Mouse (Mus musculus) intestine, embryonic 16.5 days (tissue): ENCODE results near the gene 9130213A22Rik. TPM values are rescaled to one million over a fixed set of nuclear protein-coding genes. Genes with fewer than 3 reads are reported as not detected.

Experiments used
- ATAC-seq: fragments of 200-750 bp; cut with Nextera tagmentation; 2 replicates; pipeline ENCODE4 v1.8.0; 2017; ENCODE audit warnings: moderate TSS enrichment, moderate library complexity
- H3K27ac ChIP-seq: fragments of 300-500 bp; sonication (generic); 2 replicates; pipeline ENCODE4 v1.5.1; 2014; ENCODE audit warnings: mild to moderate bottlenecking, low read length
- H3K27me3 ChIP-seq: fragments of 300-500 bp; sonication (generic); replicated peaks from 2 replicates; pipeline ENCODE4 v1.6.1; 2014; ENCODE audit warnings: low read length, control low read depth, mixed read lengths; ENCODE audit not compliant: control insufficient read depth, insufficient read depth
- H3K36me3 ChIP-seq: fragments of 300-500 bp; sonication (generic); 2 replicates; pipeline ENCODE4 v1.6.1; 2014; ENCODE audit warnings: low read length, control low read depth; ENCODE audit not compliant: control insufficient read depth, insufficient read depth
- H3K4me1 ChIP-seq: fragments of 300-500 bp; sonication (generic); 2 replicates; pipeline ENCODE4 v1.6.1; 2014; ENCODE audit warnings: low read length, control low read depth, mixed read lengths; ENCODE audit not compliant: control insufficient read depth, insufficient read depth
- H3K4me2 ChIP-seq: fragments of 300-500 bp; sonication (generic); 2 replicates; pipeline ENCODE4 v1.6.1; 2014; ENCODE audit warnings: low read depth, low read length, control low read depth
- H3K4me3 ChIP-seq: fragments of 300-500 bp; sonication (generic); 2 replicates; pipeline ENCODE4 v1.5.1; 2014; ENCODE audit warnings: mild to moderate bottlenecking, low read length
- H3K9ac ChIP-seq: fragments of 300-500 bp; sonication (generic); 2 replicates; pipeline ENCODE4 v1.6.1; 2014; ENCODE audit warnings: low read depth, low read length
- H3K9me3 ChIP-seq: fragments of 300-500 bp; sonication (generic); 2 replicates; pipeline ENCODE4 v1.6.1; 2016; ENCODE audit warnings: low read length, control low read depth; ENCODE audit not compliant: control insufficient read depth
- WGBS: fragments of 180-500 bp; shearing (Covaris S2); extraction: QIAGEN DNeasy Blood & Tissue Kit; methylation state at CpG from one replicate; pipeline ENCODE4 v1.1.7; 2014; 5-methylcytosine and 5-hydroxymethylcytosine counted together
- polyA plus RNA-seq: library from polyadenylated mRNA; unstranded; fragments of >200 nt; fragmentation: Nextera tagmentation; extraction: Ambion mirVana; gene quantifications from 2 replicates; pipeline ENCODE4 v1.2.1, GENCODE M21; 2015

The 9130213A22Rik gene
- polyA plus RNA-seq, 1 experiment from 2014 or later = 0.29 TPM

DNA sequence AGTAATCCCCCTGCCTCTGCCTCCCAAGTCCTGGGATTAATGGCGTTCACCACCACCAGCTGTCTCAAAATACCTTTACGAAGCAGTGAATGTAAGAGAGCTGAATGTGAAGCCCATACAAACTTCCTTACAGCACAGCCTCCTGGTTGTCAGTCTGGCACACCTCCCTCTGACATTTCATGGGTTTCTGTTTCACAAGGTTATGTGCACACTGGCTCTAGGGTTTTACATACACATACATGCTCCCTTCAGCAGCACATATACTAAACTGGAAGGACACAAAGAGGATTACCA lies 47.7 kb downstream of the 9130213A22Rik start:
- Histone ChIP-seq H3K9ac (peak overlapping the region; percentile 34), H3K27ac (no peak overlapping the region), H3K27me3 (no peaks in the 10 kb centered on the region), H3K36me3 (no peaks in the 10 kb centered on the region), H3K4me3 (no peak overlapping the region), H3K4me2 (no peak overlapping the region), H3K4me1 (peaks cover 23% of the 10 kb centered on the region), H3K9me3 (no peaks in the 10 kb centered on the region)
- no peak for ATAC-seq
- 51% methylated on average over 2 of the region's 2 CpGs for WGBS

DNA sequence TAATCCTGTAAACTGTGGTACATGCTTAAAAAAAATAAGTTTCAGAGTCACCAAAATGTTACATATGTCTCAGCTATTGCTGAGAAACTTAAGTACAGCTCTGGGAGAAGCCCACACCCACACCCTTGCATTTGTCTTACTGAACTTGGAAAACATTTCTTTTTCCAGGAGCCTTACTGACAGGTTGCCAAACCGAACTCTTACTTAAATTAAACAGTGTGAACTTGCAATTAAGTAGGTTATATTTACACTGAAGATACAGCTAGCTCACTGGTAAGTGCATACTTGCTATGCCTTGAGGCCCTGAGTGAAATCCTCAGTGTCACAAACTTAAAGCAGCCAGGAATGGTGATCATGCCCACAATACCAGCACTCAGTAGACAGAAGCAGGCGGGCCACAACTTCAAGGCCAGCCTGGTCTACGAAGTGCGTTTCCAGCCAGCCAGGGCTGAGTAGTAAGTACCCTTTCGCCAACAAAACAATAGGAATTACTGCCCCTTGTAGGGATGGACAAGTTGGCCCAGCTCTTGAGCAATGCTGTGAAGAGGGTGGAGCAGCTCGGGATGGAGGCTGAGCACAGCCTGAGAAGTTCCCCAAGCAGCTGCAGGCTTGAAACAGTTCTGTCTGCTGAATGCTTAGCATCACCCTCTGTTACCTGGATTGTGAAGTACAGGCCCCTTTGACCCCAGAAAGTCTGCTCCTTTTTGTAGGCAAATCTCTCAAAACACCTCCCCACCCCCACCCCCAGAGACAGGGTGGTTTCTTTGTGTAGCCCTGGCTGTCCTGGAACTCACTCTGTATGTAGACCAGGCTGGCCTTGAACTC lies 48.2 kb downstream of the 9130213A22Rik start:
- 35% methylated on average over 6 of the region's 6 CpGs for whole genome bisulfite sequencing
- no peaks in the 10 kb centered on the region for H3K9me3 ChIP-seq
- H3K4me2 ChIP-seq = no peak overlapping the region
- no peaks in the 10 kb centered on the region for H3K36me3 ChIP-seq
- H3K27me3 ChIP-seq = no peaks in the 10 kb centered on the region
- ATAC-seq = no peak
- H3K4me3 ChIP-seq = no peak overlapping the region
- H3K27ac ChIP-seq = peak overlapping the region; percentile 86
- H3K4me1 ChIP-seq = peaks cover 23% of the 10 kb centered on the region
- peak overlapping the region; percentile 34 for H3K9ac ChIP-seq

DNA sequence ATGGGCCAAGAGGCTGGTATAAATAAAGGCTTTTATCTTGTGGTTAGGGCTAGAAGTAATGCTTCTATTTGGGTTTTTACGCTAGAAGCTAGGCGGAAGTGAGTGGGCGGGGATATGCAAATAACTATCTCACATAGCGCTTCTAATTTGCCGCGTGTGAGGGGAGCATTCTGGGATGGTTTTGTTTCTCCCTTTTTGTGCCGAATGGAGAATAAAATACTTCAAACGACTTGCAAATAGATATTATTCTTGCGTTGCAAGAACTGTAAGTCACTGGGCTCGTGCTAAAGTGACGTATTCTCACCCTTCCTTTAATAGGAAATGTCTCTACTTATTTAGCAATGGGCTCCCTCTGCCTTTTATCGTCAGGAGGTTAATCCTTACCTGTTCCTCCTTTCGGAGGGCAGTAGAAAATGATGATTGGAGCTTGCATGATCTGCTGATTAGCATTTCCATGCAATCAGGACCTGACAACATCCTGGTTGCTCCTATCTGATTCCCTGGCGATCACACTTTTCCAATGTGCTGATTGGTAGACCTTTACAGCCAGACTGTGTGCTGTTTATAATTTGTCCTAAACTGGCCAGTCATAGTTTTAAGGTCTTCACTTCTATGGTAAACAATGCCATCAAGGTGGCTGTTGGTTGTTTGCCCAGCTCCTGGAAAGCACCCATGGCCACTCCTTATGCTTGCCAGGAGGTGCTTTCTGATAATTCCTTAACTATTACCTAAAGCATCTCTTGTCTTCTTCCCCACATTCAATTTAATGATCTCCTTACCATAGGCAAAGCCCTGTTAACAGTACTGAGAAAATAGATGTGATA lies 49.1 kb downstream of the 9130213A22Rik start:
- peak; percentile 81 for ATAC-seq
- no peaks in the 10 kb centered on the region for H3K27me3 ChIP-seq
- under 1% methylated on average over 14 of the region's 14 CpGs for WGBS
- H3K9ac ChIP-seq = peak overlapping the region; percentile 48
- peaks cover 23% of the 10 kb centered on the region for H3K4me1 ChIP-seq
- H3K36me3 ChIP-seq = no peaks in the 10 kb centered on the region
- peak overlapping the region; percentile 37 for H3K4me3 ChIP-seq
- peak overlapping the region; percentile 86 for H3K27ac ChIP-seq
- H3K9me3 ChIP-seq = no peaks in the 10 kb centered on the region
- peak overlapping the region; percentile 58 for H3K4me2 ChIP-seq

DNA sequence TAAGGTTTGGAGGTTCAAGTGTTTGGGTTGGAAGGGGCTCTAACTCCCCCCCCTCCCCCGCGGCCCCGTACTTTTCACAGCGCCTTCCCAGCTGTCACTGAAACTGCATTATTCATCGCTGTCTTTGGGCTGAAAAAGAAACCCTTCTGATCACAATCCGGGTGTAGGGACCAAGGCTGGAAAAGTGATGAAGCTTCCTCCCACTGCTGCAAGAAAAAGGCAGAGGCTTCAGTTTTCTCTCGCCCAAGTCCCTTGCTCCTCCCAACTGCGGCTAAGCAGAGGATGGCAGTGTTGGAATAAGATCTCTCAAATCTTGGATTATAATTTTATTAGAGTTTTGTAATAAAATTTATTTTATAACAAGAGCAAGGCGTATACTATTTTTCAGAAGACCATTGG lies 49.7 kb downstream of the 9130213A22Rik start:
- 6% methylated on average over 9 of the region's 9 CpGs for WGBS
- Histone ChIP-seq H3K4me3 (peak overlapping the region; percentile 37), H3K36me3 (no peaks in the 10 kb centered on the region), H3K27ac (peak overlapping the region; percentile 72), H3K27me3 (no peaks in the 10 kb centered on the region), H3K4me1 (peaks cover 25% of the 10 kb centered on the region), H3K9ac (no peak overlapping the region), H3K4me2 (peak overlapping the region; percentile 58), H3K9me3 (no peaks in the 10 kb centered on the region)
- ATAC-seq = no peak

DNA sequence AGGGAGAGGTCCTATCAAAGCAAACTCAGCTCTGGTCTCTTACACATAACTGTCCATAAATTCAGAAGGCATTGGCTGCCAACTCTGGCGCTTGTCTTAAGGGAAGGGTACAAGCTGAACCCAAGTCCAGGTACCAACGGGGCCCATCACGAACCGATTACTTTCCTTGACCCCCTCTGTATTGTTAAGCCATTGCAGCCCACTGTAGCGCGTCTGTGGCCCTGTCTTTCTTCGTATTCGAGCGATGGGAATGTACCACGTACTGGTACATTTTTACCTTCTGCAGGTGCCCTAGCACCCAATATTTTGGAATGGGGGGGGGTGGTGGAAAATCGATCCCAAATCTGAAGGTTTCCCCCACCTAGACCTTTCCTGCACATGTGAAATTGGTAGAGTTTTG lies 50.2 kb downstream of the 9130213A22Rik start:
- 80% methylated on average over 11 of the region's 11 CpGs for WGBS
- Histone ChIP-seq H3K27ac (peak overlapping the region; percentile 72), H3K4me2 (peak overlapping the region; percentile 58), H3K9me3 (no peaks in the 10 kb centered on the region), H3K4me3 (peak overlapping the region; percentile 37; the same call in 1 of the 2 replicates), H3K36me3 (no peaks in the 10 kb centered on the region), H3K27me3 (no peaks in the 10 kb centered on the region), H3K4me1 (peaks cover 29% of the 10 kb centered on the region), H3K9ac (no peak overlapping the region)
- ATAC-seq = no peak

DNA sequence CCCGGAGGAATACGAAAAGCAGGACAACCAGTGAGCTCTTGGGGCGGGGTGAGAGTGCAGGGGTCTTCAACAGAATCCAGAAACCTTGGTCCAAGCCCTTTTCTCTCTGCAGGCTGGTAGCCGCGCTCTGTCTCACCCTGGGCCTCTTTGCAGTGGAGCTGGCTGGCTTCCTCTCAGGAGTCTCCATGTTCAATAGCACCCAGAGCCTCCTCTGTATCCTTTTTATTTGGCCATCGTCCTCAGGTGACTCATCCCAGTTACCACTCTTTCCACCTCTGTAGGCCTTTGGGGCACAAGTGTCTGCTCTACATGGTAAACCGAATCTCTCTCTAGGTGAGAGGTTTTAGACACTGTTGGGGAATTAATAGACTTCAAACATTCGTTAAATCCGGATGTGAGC lies 51.1 kb downstream of the 9130213A22Rik start:
- peak overlapping the region; percentile 76 for H3K4me2 ChIP-seq
- no peaks in the 10 kb centered on the region for H3K27me3 ChIP-seq
- no peak for ATAC-seq
- peaks cover 37% of the 10 kb centered on the region for H3K4me1 ChIP-seq
- WGBS = 27% methylated on average over 9 of the region's 9 CpGs
- peak overlapping the region; percentile 56 for H3K4me3 ChIP-seq
- peak overlapping the region; percentile 83 for H3K27ac ChIP-seq
- no peaks in the 10 kb centered on the region for H3K9me3 ChIP-seq
- H3K9ac ChIP-seq = peak overlapping the region; percentile 77
- H3K36me3 ChIP-seq = no peaks in the 10 kb centered on the region

DNA sequence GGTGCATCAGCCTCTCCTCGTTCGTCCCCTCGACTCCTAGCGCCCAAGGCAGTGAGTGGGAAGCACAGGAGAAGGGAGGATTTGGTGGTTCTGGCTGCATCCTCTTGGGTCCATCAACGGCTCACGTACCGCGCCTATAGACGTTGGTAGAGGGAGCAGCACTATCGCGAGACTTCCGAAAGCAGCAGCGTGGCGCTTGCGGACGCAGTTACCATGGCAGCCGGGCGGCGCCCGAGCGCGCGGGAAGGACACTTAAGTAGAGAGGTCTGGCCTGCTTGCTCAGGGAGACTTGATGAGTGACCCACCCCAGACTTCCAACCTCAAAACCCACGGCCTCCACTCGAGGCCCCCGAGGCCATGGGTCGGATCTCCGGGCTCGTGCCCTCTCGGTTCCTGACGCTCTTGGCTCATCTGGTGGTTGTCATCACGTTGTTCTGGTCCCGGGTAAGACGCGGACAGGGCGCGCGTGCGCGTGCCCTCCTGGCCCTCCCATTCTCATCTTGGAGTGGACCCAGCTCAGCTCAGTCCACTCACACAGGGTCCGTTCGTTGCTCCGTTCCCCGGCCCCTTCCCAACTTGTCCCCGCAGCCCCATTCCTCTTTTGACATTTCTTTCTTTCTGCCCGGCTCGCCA lies 51.7 kb downstream of the 9130213A22Rik start, which contains the start of gene Tmem107:
Tmem107 (plus strand) TSS at position 217 of the 633 bp plus-strand sequence.
- Histone ChIP-seq H3K4me3 (peak within 1 kb of the TSS; percentile 56), H3K36me3 (no peaks in the 10 kb centered on the region), H3K4me1 (peaks cover 42% of the 10 kb centered on the region), H3K27ac (peak within 1 kb of the TSS; percentile 83), H3K9me3 (no peaks in the 10 kb centered on the region), H3K9ac (peak within 1 kb of the TSS; percentile 77), H3K4me2 (peak within 1 kb of the TSS; percentile 76), H3K27me3 (no peaks in the 10 kb centered on the region)
- under 1% methylated on average over 47 of the region's 47 CpGs for WGBS
- peak; percentile 82 for ATAC-seq

DNA sequence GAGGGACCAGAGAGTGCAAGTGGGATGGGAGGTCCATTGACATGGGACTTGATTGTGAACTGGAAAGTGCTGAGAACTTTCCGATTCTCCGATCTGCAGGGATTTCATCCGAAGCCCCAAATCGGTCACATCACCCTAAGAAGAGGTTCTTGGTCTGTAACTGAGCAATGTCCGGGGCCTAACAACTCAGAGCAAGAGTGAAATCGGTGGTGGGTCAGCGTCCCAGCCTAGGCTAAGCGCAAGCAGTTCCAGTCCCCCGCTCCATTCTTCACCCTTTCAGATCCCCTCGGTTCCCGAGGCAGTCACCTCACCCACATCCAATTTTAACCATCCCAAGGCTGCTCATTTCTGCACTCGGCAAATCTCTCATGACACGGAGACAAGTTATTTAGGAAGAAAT lies 52.3 kb downstream of the 9130213A22Rik start:
- Histone ChIP-seq H3K9ac (peak overlapping the region; percentile 77), H3K4me3 (peak overlapping the region; percentile 56), H3K9me3 (no peaks in the 10 kb centered on the region), H3K4me2 (peak overlapping the region; percentile 76), H3K4me1 (peaks cover 42% of the 10 kb centered on the region), H3K27ac (peak overlapping the region; percentile 83), H3K27me3 (no peaks in the 10 kb centered on the region), H3K36me3 (no peaks in the 10 kb centered on the region)
- no peak for ATAC-seq
- WGBS = under 1% methylated on average over 13 of the region's 13 CpGs
